Mouse (Mus musculus) 3T3-L1 (cell line): ENCODE measurements around the gene Map9.
"Not testable (repeated sequence)": the region's sequence is repeated elsewhere in the genome, so short reads cannot be mapped to it uniquely, and the experiment has no call there.

ENCODE experiments used
- DNase-seq: peaks from one replicate; pipeline ENCODE4 v3.0.0-alpha.2; 2015; ENCODE audit warnings: low read depth, low spot score

The Map9 gene

DNA sequence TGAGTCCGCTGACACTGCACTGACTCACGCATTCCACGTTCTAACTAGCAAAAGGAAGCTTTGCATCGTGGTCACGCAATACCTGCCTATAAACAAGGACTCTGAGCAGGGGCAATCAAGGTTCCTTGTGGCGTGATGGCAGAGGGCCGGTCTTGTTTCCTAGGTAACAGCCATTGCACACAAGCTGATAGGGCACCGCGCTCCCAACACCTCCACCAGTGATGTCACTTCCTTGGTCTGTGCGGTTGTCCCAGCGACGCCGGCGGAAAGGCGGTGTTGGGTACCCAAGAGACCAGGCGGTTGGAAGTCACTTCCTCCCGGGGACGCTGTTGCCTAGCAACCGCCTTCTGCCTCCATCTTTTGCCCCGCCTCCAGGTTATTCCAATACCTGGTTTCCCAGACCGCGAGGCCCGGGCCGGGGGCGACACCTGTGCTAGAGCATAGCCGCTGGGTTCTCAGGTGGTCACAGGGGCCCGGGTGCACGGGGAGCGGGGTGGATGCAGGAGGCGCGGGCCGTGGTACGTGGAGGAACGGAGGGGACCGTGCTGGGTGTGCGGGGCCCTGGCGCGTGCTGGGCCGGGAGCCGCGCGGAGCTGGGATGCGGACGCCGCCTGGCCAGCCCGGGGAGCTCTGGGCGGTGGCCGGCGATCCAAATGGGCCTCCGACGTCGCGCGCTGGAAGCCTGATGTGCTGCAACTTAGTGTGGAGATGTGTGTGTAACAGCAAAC lies at the start of gene Map9:
Gene Map9, plus strand, starts transcription at position 248 of the 728 bp plus-strand sequence.
- peak; percentile 100 for DNase-seq

- no peak for DNase-seq
Measured at GRCm38 (mm10) chr3:82315728-82316127, 42.1 kb upstream of the Map9 start.

GRCm38 (mm10) chr3:82326736-82327135 lies 31.1 kb upstream of the Map9 start:
- DNase-seq = not testable (repeated sequence)

DNA sequence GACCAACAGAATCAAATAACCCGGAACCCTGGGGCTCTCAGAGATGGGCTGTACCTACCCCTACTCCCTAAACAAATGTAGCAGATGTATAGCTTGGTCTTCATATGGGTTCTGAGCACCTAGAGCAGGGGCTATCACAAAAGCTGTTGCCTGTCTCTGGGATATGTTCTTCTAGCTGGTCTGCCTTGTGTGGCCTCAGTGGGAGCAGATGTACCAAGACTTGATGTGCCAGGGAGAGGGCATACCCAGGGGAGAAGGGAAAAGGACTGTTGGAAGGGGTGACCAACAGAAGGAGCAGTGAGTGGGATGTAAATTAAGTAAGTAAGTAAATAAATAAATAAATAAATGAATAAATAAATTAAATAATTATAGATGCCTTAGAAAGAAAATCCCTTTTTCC lies 25.8 kb upstream of the Map9 start:
- DNase-seq = no peak

GRCm38 (mm10) chr3:82332536-82332935 lies 25.3 kb upstream of the Map9 start:
- no peak for DNase-seq

- DNase-seq = peak; percentile 74
Measured at GRCm38 (mm10) chr3:82333128-82333969, 24.5 kb upstream of the Map9 start.

DNA sequence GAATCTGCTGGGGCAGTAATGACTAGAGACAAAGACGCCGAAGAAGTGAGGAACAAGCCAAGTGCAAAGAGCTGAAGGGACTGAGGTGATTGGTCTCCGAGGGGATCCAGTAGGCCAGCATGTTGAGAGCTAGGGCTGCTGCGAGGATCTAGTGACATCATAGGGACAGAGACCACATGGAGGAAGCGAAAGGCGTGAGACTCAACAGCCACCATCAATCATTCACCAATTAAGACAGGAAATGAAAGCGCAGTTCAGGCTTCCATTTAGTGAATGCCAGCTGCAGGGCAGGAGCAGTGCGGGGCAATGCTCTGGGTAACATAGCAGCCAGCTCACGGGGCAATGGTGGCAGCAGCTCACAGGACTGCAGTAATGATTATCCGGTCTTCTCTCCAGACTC lies 17.7 kb upstream of the Map9 start:
- DNase-seq = no peak

DNA sequence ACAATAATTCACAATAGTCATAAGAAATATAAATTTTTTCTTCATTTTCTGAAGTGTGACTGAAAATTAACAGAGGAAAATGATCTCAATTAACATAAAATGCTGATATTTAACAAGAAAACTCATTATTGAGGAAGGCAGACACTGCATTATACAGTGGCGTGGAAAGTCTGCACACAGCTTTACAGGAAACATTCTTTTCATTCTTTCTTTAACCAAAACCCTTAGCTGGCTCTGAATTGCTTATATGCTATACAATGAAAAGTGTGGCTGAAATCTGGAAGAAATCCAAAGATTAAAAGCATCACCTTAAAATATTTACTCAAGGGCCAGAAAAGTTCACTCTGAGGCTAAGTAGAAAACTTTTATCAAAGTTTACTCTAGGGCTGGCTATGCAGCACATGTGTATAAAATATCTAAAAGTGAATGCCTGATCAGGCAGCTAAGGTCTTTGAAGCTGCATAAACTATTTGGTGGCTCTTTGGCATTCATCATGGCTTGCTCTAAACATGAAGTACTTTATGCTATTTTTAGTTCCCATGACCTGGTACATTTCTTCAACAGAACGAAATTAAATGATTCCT lies 9.5 kb upstream of the Map9 start:
- no peak for DNase-seq

DNA sequence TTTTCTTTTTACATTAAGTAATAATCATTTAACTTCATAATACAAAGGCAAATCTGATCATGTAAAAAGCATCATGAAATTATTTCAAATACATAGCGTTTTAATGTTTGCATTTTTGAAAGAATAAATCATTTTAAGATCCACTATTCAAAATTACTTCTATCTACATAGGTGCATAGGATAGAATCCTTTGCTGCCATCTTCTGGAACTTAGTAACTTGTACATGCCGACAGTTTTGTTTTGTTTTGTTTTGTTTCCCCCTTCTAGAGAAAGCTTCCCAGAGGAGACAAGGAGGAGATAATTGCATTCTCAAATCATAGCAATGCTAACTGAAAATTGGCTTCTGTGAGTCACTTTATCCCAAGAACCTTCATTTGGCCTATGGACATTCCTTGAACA lies 7.5 kb upstream of the Map9 start:
- peak; percentile 58 for DNase-seq

DNA sequence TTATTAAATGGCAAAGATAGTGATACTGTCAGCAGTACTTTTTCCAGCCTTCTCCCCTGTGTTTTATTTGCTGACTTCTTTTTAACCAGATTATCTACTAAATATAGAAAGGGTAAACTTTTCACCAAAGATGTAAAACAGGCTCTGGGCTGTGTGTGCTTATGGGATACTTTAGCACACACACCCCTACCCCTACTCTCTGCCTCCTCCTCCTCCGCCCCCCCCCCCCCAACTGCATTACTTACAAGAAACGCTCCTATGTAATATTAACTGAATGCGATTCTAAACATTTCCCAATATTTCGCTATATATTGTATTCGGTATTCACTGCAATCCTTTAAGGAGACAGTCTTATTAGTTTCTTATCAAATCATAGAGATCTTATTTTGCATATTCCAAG lies 504 bp upstream of the Map9 start:
- no peak for DNase-seq

DNA sequence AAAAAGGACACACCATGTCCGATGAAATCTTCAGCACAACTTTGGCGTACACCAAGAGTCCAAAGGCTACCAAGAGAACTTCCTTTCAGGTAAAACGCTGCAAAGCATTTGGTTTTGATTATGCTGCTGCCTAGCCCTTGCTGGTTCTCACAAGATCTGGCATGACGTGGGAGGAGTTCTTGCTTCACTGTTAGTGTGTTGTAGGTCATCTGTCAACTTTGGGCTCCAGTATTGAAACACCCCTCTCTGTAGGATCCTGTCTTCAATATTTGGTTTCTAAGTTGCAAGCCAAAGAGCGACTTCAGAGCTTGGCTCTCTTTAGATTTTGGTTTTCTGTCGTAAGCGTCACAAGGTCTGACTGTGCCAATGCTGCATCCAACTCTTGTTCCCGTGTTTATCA lies 1.2 kb downstream of the Map9 start:
- DNase-seq = peak; percentile 40

DNA sequence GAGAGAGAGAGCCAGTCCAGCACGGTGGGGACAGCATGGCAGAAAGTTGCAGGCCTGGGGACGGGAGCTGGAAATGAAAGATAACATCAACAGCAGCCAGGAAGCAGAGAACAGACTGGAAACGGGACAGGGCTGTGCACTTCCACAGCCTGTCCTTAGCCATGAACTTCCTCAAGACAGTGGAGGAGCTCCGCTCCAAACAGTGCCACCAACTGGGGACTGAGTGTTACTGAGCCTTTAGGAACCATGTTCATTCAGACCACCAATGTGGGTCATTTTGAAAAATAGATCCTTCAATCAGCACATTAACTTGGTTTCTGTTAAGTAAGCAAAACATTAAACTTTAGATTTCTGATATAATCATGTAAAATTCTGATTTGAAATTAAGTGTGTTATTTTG lies 4.6 kb downstream of the Map9 start:
- peak; percentile 45 for DNase-seq

DNA sequence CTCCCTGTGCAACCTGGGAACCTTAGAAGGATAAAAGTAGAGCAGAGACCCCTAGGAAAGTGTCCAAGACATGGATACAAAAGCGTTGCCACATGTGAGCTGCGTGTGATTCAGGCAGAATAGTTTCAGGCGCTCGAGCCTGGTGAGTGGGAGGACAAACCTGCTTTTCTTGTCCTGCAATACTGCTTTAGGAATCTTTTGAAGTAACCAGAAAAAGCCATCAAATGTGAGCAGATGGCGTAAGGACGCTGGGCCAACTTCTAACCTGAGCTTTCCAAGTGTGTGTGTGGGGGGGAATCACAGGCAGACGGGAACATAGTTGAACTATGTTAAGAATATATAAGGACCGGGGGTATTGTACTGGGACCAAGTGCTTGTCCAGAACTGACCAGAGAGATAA lies 6.7 kb downstream of the Map9 start:
- no peak for DNase-seq

GRCm38 (mm10) chr3:82364988-82365387 lies 7.1 kb downstream of the Map9 start:
- DNase-seq = peak; percentile 67

GRCm38 (mm10) chr3:82369063-82369860 lies 11.4 kb downstream of the Map9 start:
- DNase-seq = no peak

GRCm38 (mm10) chr3:82370439-82371011 lies 12.7 kb downstream of the Map9 start:
- DNase-seq = no peak

DNA sequence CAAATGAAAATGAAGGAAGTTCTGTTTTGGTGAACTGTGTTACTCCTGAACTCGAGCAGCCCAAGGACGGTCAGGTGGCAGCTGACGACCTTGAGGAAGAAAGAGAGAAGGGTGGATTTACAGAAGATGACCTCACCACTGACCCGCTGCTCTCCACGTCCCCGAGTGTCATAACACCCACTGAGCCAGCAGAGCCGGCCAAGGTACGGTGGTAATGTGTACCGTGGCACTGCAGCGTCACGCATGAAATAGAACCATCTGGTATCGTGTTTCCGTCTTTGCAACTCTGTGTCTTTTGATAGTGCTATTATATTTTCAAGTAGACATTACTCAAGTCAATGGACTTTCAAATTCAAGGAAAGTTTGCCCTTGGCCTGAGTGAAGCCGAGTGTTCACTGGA lies 19.1 kb downstream of the Map9 start:
- DNase-seq = no peak

DNA sequence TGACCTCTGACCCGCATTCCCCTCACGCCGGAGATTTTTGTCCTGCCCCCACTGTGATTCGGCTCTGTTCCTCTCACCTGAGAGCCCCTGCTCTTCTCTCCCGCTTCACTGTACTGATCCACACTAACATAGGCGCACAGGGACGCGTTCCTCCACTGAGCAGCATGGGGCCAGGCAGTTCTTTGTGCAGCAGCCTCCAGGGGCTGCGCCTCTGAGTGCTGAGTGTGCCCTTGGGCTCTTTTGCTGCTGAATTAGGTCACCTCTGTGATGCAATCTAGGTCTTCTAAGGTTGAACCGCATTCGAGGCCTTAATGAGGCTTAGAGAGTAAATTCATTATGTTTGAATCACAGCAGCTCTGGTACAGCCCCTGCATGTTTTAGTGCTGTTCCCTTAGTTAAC lies 24.5 kb downstream of the Map9 start:
- DNase-seq = no peak

DNA sequence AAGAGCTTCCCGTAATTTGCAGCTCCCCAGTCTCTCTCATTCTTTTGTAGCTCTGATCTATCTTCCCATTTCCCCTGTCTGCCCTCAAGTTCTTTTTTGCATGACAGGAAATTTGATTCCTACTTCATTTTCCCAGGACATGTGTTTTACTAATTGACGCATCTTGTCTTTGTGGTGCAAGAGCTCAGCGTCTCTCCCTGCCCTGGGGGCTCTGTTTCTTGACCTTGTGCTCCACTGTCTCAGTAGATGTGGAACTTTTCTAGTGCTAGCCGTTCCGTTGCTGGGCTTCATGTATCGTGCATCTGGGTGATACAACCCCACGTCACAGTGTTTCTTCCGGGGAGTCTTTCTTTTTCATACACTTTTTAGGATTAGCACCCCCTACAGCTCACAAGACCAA lies 27.2 kb downstream of the Map9 start:
- DNase-seq = no peak

GRCm38 (mm10) chr3:82405830-82406229 lies 48.0 kb downstream of the Map9 start:
- no peak for DNase-seq

- DNase-seq = no peak
Measured at GRCm38 (mm10) chr3:82406336-82406735, 48.5 kb downstream of the Map9 start.
